Mouse (Mus musculus) neural tube, embryonic 11.5 days (tissue): ENCODE measurements around the gene Fanci. TPM values are rescaled to one million over a fixed set of nuclear protein-coding genes. Genes with fewer than 3 reads are reported as not detected.

ENCODE experiments used
- ATAC-seq: fragments of 200-750 bp; cut with Nextera tagmentation; 2 replicates; pipeline ENCODE4 v1.8.0; 2017; ENCODE audit warnings: moderate number of reproducible peaks, mild to moderate bottlenecking, moderate TSS enrichment, moderate library complexity; ENCODE audit not compliant: insufficient read depth, low FRiP score, low TSS enrichment
- DNase-seq: peaks from one replicate; pipeline ENCODE4 v3.0.0-alpha.2; 2015; ENCODE audit warnings: low spot score
- H3K27ac ChIP-seq: fragments of 300-500 bp; sonication (generic); 2 replicates; pipeline ENCODE4 v1.5.1; 2014; ENCODE audit warnings: low read depth, mild to moderate bottlenecking, low read length
- H3K27me3 ChIP-seq: fragments of 300-500 bp; sonication (generic); 2 replicates; pipeline ENCODE4 v1.6.1; 2014; ENCODE audit warnings: mild to moderate bottlenecking, low read length, mixed read lengths; ENCODE audit not compliant: control insufficient read depth, insufficient read depth
- H3K36me3 ChIP-seq: fragments of 300-500 bp; sonication (generic); 2 replicates; pipeline ENCODE4 v1.6.1; 2014; ENCODE audit warnings: mild to moderate bottlenecking, low read length, moderate library complexity, mixed read lengths; ENCODE audit not compliant: control insufficient read depth, insufficient read depth
- H3K4me1 ChIP-seq: fragments of 300-500 bp; sonication (generic); 2 replicates; pipeline ENCODE4 v1.6.1; 2014; ENCODE audit warnings: low read length, mixed read lengths; ENCODE audit not compliant: control insufficient read depth, insufficient read depth
- H3K4me2 ChIP-seq: fragments of 300-500 bp; sonication (generic); 2 replicates; pipeline ENCODE4 v1.6.1; 2014; ENCODE audit warnings: low read depth, mild to moderate bottlenecking, moderate library complexity
- H3K4me3 ChIP-seq: fragments of 300-500 bp; sonication (generic); 2 replicates; pipeline ENCODE4 v1.5.1; 2014; ENCODE audit warnings: low read depth, low read length
- H3K9ac ChIP-seq: fragments of 300-500 bp; sonication (generic); 2 replicates; pipeline ENCODE4 v1.6.1; 2014; ENCODE audit warnings: mild to moderate bottlenecking, low read length
- H3K9me3 ChIP-seq: fragments of 300-500 bp; sonication (generic); 2 replicates; pipeline ENCODE4 v1.6.1; 2016; ENCODE audit warnings: low read length; ENCODE audit not compliant: control insufficient read depth
- WGBS: fragments of 180-500 bp; shearing (Covaris S2); extraction: QIAGEN DNeasy Blood & Tissue Kit; methylation state at CpG from one replicate; pipeline ENCODE4 v1.1.7; 2014; 5-methylcytosine and 5-hydroxymethylcytosine counted together
- polyA plus RNA-seq: library from polyadenylated mRNA; unstranded; fragments of >200 nt; fragmentation: Nextera tagmentation; extraction: Ambion mirVana; gene quantifications from 2 replicates; pipeline ENCODE4 v1.2.1, GENCODE M21; 2014

The Fanci gene
- polyA plus RNA-seq, 1 experiment from 2014 or later, result 16.5 TPM

DNA sequence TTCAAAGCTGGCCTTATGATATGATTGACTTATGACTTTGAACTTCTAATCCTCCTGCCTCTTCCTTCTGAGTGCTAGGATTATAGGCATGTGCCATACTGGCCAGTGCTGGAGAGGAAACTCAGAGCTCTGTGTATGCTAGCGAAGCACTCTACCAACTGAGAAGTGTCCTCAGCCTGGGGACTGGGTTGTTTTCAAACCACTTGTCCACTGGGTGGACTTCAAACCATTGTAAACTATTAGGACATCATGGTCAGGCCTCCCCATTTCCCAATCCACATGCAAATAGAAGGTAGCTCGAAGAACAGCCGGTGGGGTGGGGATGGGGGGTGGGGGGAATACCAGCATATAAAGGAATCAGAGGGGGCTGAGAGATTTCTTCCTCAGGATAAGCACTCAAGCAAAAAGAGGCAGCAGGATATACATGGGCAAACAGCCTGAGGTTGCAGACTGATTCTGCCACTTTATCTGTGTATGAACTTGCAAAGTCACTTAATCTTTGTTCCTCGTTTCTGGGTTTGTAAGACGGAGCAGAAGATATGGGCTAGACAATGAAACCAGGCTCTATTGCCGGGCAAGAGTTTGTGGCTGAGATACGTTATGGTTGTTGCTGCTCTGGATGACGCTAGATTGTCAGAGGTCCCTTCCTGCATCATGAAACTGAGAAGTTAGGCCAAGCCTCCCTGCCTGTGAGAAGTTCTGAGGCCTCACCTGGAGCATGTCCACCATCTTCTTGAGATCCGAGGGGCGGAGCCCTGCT, 15.0 kb upstream of the Fanci start:
- WGBS, result 90% methylated on average over 10 of the region's 10 CpGs

GRCm38 (mm10) chr7:79386422-79387133, 5.2 kb upstream of the Fanci start, which contains the start of gene Rlbp1:
TSS of gene Rlbp1 (minus strand) at chr7:79387048.
- H3K27me3 ChIP-seq, result no peaks in the 10 kb centered on the region
- no peaks in the 10 kb centered on the region for H3K9me3 ChIP-seq
- H3K27ac ChIP-seq, result no peak within 1 kb of the TSS
- no peak for DNase-seq
- no peak within 1 kb of the TSS for H3K4me2 ChIP-seq
- 70% methylated on average over 16 of the region's 16 CpGs for WGBS
- no peak within 1 kb of the TSS for H3K9ac ChIP-seq
- H3K36me3 ChIP-seq, result no peaks in the 10 kb centered on the region
- H3K4me3 ChIP-seq, result no peak within 1 kb of the TSS
- no peak for ATAC-seq
- H3K4me1 ChIP-seq, result peaks cover 5% of the 10 kb centered on the region; the same call in 1 of the 2 replicates

More for the DNA sequence above, 15.0 kb upstream of the Fanci start:
- no peak overlapping the region for H3K4me3 ChIP-seq
- DNase-seq (no peak), ATAC-seq (no peak)
- no peaks in the 10 kb centered on the region for H3K36me3 ChIP-seq
- no peaks in the 10 kb centered on the region for H3K4me1 ChIP-seq
- H3K9me3 ChIP-seq, result no peaks in the 10 kb centered on the region
- no peak overlapping the region for H3K9ac ChIP-seq
- no peak overlapping the region for H3K27ac ChIP-seq
- no peaks in the 10 kb centered on the region for H3K27me3 ChIP-seq
- no peak overlapping the region for H3K4me2 ChIP-seq

- Histone ChIP-seq H3K4me3 (no peak overlapping the region), H3K4me2 (no peak overlapping the region), H3K4me1 (peaks cover 6% of the 10 kb centered on the region; the same call in 1 of the 2 replicates), H3K9ac (no peak overlapping the region), H3K9me3 (no peaks in the 10 kb centered on the region), H3K27ac (no peak overlapping the region), H3K36me3 (no peaks in the 10 kb centered on the region), H3K27me3 (no peaks in the 10 kb centered on the region)
- DNase-seq (no peak), ATAC-seq (no peak)
- 76% methylated on average over 8 of the region's 8 CpGs for WGBS
These were observed 4.6 kb upstream of the Fanci start for GRCm38 (mm10) chr7:79387140-79387539.

GRCm38 (mm10) chr7:79387991-79388390, 3.7 kb upstream of the Fanci start:
- Histone ChIP-seq H3K9me3 (no peaks in the 10 kb centered on the region), H3K4me3 (no peak overlapping the region), H3K36me3 (no peaks in the 10 kb centered on the region), H3K4me2 (no peak overlapping the region), H3K27me3 (no peaks in the 10 kb centered on the region), H3K9ac (no peak overlapping the region), H3K4me1 (peaks cover 9% of the 10 kb centered on the region; the same call in 1 of the 2 replicates), H3K27ac (no peak overlapping the region)
- DNase-seq (no peak), ATAC-seq (no peak)
- 48% methylated on average over 7 of the region's 7 CpGs for WGBS

DNA sequence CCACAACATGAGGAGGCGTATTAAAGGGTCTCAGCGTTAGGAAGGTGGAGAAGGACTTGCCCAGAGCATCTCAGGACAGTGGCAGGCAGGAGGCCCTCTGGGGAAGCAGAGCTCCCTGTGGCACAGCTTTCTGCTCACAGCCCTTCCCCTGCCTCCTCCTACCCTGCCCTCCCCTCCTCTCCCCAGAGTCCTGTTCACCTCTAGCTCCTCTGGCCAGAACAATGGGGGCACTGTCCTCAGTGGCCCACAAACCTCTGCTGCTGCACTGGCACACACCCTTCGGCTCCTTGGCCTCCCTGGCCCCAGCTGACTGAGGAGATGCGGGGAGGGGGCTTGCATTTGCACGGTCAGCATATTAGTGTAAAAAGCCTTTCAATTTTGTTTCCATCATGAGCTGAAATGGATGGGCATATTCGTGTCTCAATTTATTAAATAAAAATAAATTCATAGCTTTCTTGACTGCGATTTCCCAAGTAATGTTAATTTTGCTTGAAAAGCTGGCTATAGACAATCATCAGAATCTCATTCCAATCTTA, 3.0 kb upstream of the Fanci start:
- no peak overlapping the region for H3K4me2 ChIP-seq
- no peak for DNase-seq
- WGBS, result 59% methylated on average over 7 of the region's 7 CpGs
- H3K36me3 ChIP-seq, result no peaks in the 10 kb centered on the region
- H3K27me3 ChIP-seq, result no peaks in the 10 kb centered on the region
- no peaks in the 10 kb centered on the region for H3K9me3 ChIP-seq
- no peak overlapping the region for H3K9ac ChIP-seq
- no peak overlapping the region for H3K4me3 ChIP-seq
- no peak for ATAC-seq
- H3K27ac ChIP-seq, result no peak overlapping the region
- H3K4me1 ChIP-seq, result peaks cover 9% of the 10 kb centered on the region; the same call in 1 of the 2 replicates

DNA sequence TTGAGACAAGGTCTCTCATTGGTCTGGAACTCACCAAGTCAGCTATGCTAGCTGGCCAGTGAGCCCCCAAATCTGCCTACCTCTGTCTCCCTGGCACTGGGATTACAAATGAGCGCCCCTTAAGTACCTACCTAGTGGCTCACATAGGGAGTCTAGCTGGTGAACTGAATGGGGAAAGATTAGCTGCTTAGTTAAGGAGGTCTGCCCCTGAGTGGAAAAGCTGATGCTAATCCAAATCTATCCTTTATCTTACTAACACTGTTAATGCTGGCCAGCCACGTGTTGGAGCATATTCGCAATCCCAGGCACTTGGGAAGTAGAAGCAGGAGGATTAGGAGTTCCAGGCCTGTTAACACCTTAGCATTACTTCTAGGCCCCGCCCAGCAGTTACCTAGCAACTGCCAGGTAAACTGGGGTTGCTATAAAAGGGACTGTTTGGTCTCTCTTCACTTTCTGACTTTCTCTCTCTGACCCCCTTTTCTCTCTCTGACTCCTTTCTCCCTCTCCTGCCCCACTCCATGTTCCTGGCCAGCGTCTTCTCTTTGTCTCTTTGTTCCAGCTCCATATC, 1.5 kb upstream of the Fanci start:
- Histone ChIP-seq H3K9ac (no peak overlapping the region), H3K9me3 (no peaks in the 10 kb centered on the region), H3K27me3 (no peaks in the 10 kb centered on the region), H3K36me3 (no peaks in the 10 kb centered on the region), H3K4me2 (no peak overlapping the region), H3K4me1 (peaks cover 9% of the 10 kb centered on the region; the same call in 1 of the 2 replicates), H3K4me3 (no peak overlapping the region), H3K27ac (no peak overlapping the region)
- DNase-seq (no peak), ATAC-seq (no peak)
- 71% methylated on average over 5 of the region's 5 CpGs for WGBS

DNA sequence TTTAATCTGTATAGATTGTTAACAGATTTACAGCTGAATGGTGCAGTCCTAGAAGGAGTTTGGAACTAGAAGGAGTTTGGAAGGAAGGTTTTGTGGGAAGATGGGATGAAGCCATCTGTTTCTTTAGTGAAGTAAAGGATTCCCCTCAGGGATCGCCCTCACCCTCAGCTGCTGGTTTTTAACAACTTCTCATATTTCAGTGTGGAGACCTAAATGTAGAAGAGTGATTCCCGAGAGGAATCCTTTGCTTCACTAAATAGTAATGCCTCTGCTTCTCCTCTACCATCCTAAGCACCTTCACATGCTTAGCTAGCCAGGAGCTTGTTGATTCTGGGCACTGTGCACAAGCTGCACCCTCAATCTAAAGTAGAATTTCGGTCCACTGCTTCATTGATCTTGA, 258 bp upstream of the Fanci start:
- Histone ChIP-seq H3K27ac (0 out of 2 replicates have a peak overlapping the region, but pooled peaks have one; percentile 40), H3K4me1 (peaks cover 9% of the 10 kb centered on the region; the same call in 1 of the 2 replicates), H3K9me3 (no peaks in the 10 kb centered on the region), H3K4me2 (peak overlapping the region; percentile 84), H3K27me3 (no peaks in the 10 kb centered on the region), H3K36me3 (no peaks in the 10 kb centered on the region), H3K9ac (peak overlapping the region; percentile 73), H3K4me3 (peak overlapping the region; percentile 44)
- DNase-seq (no peak), ATAC-seq (no peak)
- WGBS, result 13% methylated on average over 3 of the region's 3 CpGs

GRCm38 (mm10) chr7:79392860-79393513, 1.3 kb downstream of the Fanci start:
- Histone ChIP-seq H3K4me2 (peak overlapping the region; percentile 84), H3K4me3 (peak overlapping the region; percentile 44), H3K9me3 (no peaks in the 10 kb centered on the region), H3K9ac (peak overlapping the region; percentile 73), H3K27me3 (no peaks in the 10 kb centered on the region), H3K36me3 (no peaks in the 10 kb centered on the region), H3K4me1 (peaks cover 9% of the 10 kb centered on the region; the same call in 1 of the 2 replicates), H3K27ac (no peak overlapping the region)
- 66% methylated on average over 9 of the region's 9 CpGs for WGBS
- DNase-seq (no peak), ATAC-seq (peak; percentile 28)
